Mouse (Mus musculus): Measurements from ENCODE around the gene Krtap16-3. TPM values are rescaled to one million over a fixed set of nuclear protein-coding genes. Genes with fewer than 3 reads are reported as not detected.

Krtap16-3 gene
- not detected in 2 replicates for polyA plus RNA-seq (2012; ENCODE audit: insufficient read depth, insufficient read length, low replicate concordance, missing spikeins)

- Histone ChIP-seq H3K27ac (ENCODE audit: insufficient read depth, low read depth, low read length) (no peak within 1 kb of the TSS), H3K4me3 (ENCODE audit: insufficient read depth, low read depth, low read length) (no peak within 1 kb of the TSS), H3K4me1 (ENCODE audit: control insufficient read depth, insufficient read depth, low read length) (no peaks in the 10 kb centered on the region)
- WGBS = 62% methylated on average over 7 of the region's 7 CpGs
- TF ChIP-seq POLR2A (IDR thresholded peaks at IDR 0.05; ENCODE audit: insufficient read depth, low read depth, low read length) = no peak
- no peak for TF ChIP-seq CTCF (IDR thresholded peaks at IDR 0.05; ENCODE audit: insufficient read depth, low read depth, low read length)
These were observed at the start of gene Krtap16-3 for GRCm38 (mm10) chr16:88962773-88963172. Gene Krtap16-3 (minus strand): TSS chr16:88962873.

GRCm38 (mm10) chr16:89010659-89011058, 48.0 kb upstream of the Krtap16-3 start, which contains the start of gene Krtap22-2:
Gene Krtap22-2 (minus strand): TSS chr16:89010759.
- TF ChIP-seq POLR2A (IDR thresholded peaks at IDR 0.05; ENCODE audit: insufficient read depth, low read depth, low read length) (no peak), CTCF (IDR thresholded peaks at IDR 0.05; ENCODE audit: insufficient read depth, low read depth, low read length) (no peak)
- Histone ChIP-seq H3K4me1 (ENCODE audit: control insufficient read depth, insufficient read depth, low read length) (no peaks in the 10 kb centered on the region), H3K4me3 (ENCODE audit: insufficient read depth, low read depth, low read length) (no peak within 1 kb of the TSS), H3K27ac (ENCODE audit: insufficient read depth, low read depth, low read length) (no peak within 1 kb of the TSS)
- 82% methylated on average over 5 of the region's 5 CpGs for WGBS

GRCm38 (mm10) chr16:88941106-88941505, 21.6 kb downstream of the Krtap16-3 start:
- Histone ChIP-seq H3K27ac (ENCODE audit: insufficient read depth, low read depth, low read length) (no peak overlapping the region), H3K4me1 (ENCODE audit: control insufficient read depth, insufficient read depth, low read length) (no peaks in the 10 kb centered on the region), H3K4me3 (ENCODE audit: insufficient read depth, low read depth, low read length) (no peak overlapping the region)
- WGBS = 59% methylated on average over 6 of the region's 6 CpGs
- TF ChIP-seq CTCF (IDR thresholded peaks at IDR 0.05; ENCODE audit: insufficient read depth, low read depth, low read length) (no peak), POLR2A (IDR thresholded peaks at IDR 0.05; ENCODE audit: insufficient read depth, low read depth, low read length) (no peak)

GRCm38 (mm10) chr16:88938252-88938651, 24.4 kb downstream of the Krtap16-3 start:
- no peaks in the 10 kb centered on the region for H3K4me1 ChIP-seq (ENCODE audit: control insufficient read depth, insufficient read depth, low read length)
- WGBS = 79% methylated on average over 7 of the region's 7 CpGs
- no peak overlapping the region for H3K4me3 ChIP-seq (ENCODE audit: insufficient read depth, low read depth, low read length)
- no peak overlapping the region for H3K27ac ChIP-seq (ENCODE audit: insufficient read depth, low read depth, low read length)
- TF ChIP-seq CTCF (IDR thresholded peaks at IDR 0.05; ENCODE audit: insufficient read depth, low read depth, low read length) (no peak), POLR2A (IDR thresholded peaks at IDR 0.05; ENCODE audit: insufficient read depth, low read depth, low read length) (no peak)

GRCm38 (mm10) chr16:88932165-88932564, 30.5 kb downstream of the Krtap16-3 start, which contains the start of gene Krtap19-9b:
Gene Krtap19-9b (minus strand): TSS chr16:88932265.
- TF ChIP-seq CTCF (IDR thresholded peaks at IDR 0.05; ENCODE audit: insufficient read depth, low read depth, low read length) = no peak
- TF ChIP-seq POLR2A (IDR thresholded peaks at IDR 0.05; ENCODE audit: insufficient read depth, low read depth, low read length) = no peak
- 92% methylated on average over 3 of the region's 3 CpGs for WGBS
- Histone ChIP-seq H3K27ac (ENCODE audit: insufficient read depth, low read depth, low read length) (no peak within 1 kb of the TSS), H3K4me3 (ENCODE audit: insufficient read depth, low read depth, low read length) (no peak within 1 kb of the TSS), H3K4me1 (ENCODE audit: control insufficient read depth, insufficient read depth, low read length) (no peaks in the 10 kb centered on the region)

Other genes starting within 250 kb of the Krtap16-3 start
- gene Krtap13-1, start 234.0 kb downstream of the Krtap16-3 start, polyA plus RNA-seq (2012; ENCODE audit: insufficient read depth, insufficient read length, low replicate concordance, missing spikeins) = not detected in 2 replicates
- not detected in 2 replicates for gene Krtap13, start 211.2 kb downstream of the Krtap16-3 start, polyA plus RNA-seq (2012; ENCODE audit: insufficient read depth, insufficient read length, low replicate concordance, missing spikeins)
- gene 2310034C09Rik, start 204.0 kb downstream of the Krtap16-3 start, polyA plus RNA-seq (2012; ENCODE audit: insufficient read depth, insufficient read length, low replicate concordance, missing spikeins) = not detected in 2 replicates
- gene 2310057N15Rik, start 188.7 kb downstream of the Krtap16-3 start, polyA plus RNA-seq (2012; ENCODE audit: insufficient read depth, insufficient read length, low replicate concordance, missing spikeins) = not detected in 2 replicates
- gene Gm5965, start 185.0 kb downstream of the Krtap16-3 start, polyA plus RNA-seq (2012; ENCODE audit: insufficient read depth, insufficient read length, low replicate concordance, missing spikeins) = not detected in 2 replicates
- not detected in 2 replicates for gene Gm20741, start 150.7 kb downstream of the Krtap16-3 start, polyA plus RNA-seq (2012; ENCODE audit: insufficient read depth, insufficient read length, low replicate concordance, missing spikeins)
- not detected in 2 replicates for gene Krtap15, start 142.7 kb downstream of the Krtap16-3 start, polyA plus RNA-seq (2012; ENCODE audit: insufficient read depth, insufficient read length, low replicate concordance, missing spikeins)
- not detected in 2 replicates for gene Krtap14, start 136.7 kb downstream of the Krtap16-3 start, polyA plus RNA-seq (2012; ENCODE audit: insufficient read depth, insufficient read length, low replicate concordance, missing spikeins)
- gene Krtap19-1, start 93.5 kb downstream of the Krtap16-3 start, polyA plus RNA-seq (2012; ENCODE audit: insufficient read depth, insufficient read length, low replicate concordance, missing spikeins) = not detected in 2 replicates
- gene Krtap19-2, start 88.6 kb downstream of the Krtap16-3 start, polyA plus RNA-seq (2012; ENCODE audit: insufficient read depth, insufficient read length, low replicate concordance, missing spikeins) = not detected in 2 replicates
- gene Krtap19-3, start 84.8 kb downstream of the Krtap16-3 start, polyA plus RNA-seq (2012; ENCODE audit: insufficient read depth, insufficient read length, low replicate concordance, missing spikeins) = not detected in 2 replicates
- gene Krtap19-4, start 77.8 kb downstream of the Krtap16-3 start, polyA plus RNA-seq (2012; ENCODE audit: insufficient read depth, insufficient read length, low replicate concordance, missing spikeins) = not detected in 2 replicates
- not detected in 2 replicates for gene Krtap19-5, start 66.4 kb downstream of the Krtap16-3 start, polyA plus RNA-seq (2012; ENCODE audit: insufficient read depth, insufficient read length, low replicate concordance, missing spikeins)
- not detected in 2 replicates for gene Krtap19-9b, start 30.6 kb downstream of the Krtap16-3 start, polyA plus RNA-seq (2012; ENCODE audit: insufficient read depth, insufficient read length, low replicate concordance, missing spikeins)
- gene Krtap22-2, start 47.9 kb upstream of the Krtap16-3 start, polyA plus RNA-seq (2012; ENCODE audit: insufficient read depth, insufficient read length, low replicate concordance, missing spikeins) = not detected in 2 replicates
- gene Gm10229, start 52.4 kb upstream of the Krtap16-3 start, polyA plus RNA-seq (2012; ENCODE audit: insufficient read depth, insufficient read length, low replicate concordance, missing spikeins) = not detected in 2 replicates
- gene Krtap6-1, start 68.8 kb upstream of the Krtap16-3 start, polyA plus RNA-seq (2012; ENCODE audit: insufficient read depth, insufficient read length, low replicate concordance, missing spikeins) = not detected in 2 replicates
- gene Gm10228, start 78.6 kb upstream of the Krtap16-3 start, polyA plus RNA-seq (2012; ENCODE audit: insufficient read depth, insufficient read length, low replicate concordance, missing spikeins) = not detected in 2 replicates
- gene Krtap6-5, start 85.0 kb upstream of the Krtap16-3 start, polyA plus RNA-seq (2012; ENCODE audit: insufficient read depth, insufficient read length, low replicate concordance, missing spikeins) = not detected in 2 replicates
- not detected in 2 replicates for gene 1110025L11Rik, start 101.1 kb upstream of the Krtap16-3 start, polyA plus RNA-seq (2012; ENCODE audit: insufficient read depth, insufficient read length, low replicate concordance, missing spikeins)
- gene Krtap6-3, start 121.1 kb upstream of the Krtap16-3 start, polyA plus RNA-seq (2012; ENCODE audit: insufficient read depth, insufficient read length, low replicate concordance, missing spikeins) = not detected in 2 replicates
- gene Gm6358, start 178.0 kb upstream of the Krtap16-3 start, polyA plus RNA-seq (2012; ENCODE audit: insufficient read depth, insufficient read length, low replicate concordance, missing spikeins) = not detected in 2 replicates
- not detected in 2 replicates for gene Gm10061, start 188.2 kb upstream of the Krtap16-3 start, polyA plus RNA-seq (2012; ENCODE audit: insufficient read depth, insufficient read length, low replicate concordance, missing spikeins)
- gene Gm9789, start 195.1 kb upstream of the Krtap16-3 start, polyA plus RNA-seq (2012; ENCODE audit: insufficient read depth, insufficient read length, low replicate concordance, missing spikeins) = not detected in 2 replicates
- gene Gm7735, start 206.6 kb upstream of the Krtap16-3 start, polyA plus RNA-seq (2012; ENCODE audit: insufficient read depth, insufficient read length, low replicate concordance, missing spikeins) = not detected in 2 replicates
- not detected in 2 replicates for gene 1110057P08Rik, start 211.9 kb upstream of the Krtap16-3 start, polyA plus RNA-seq (2012; ENCODE audit: insufficient read depth, insufficient read length, low replicate concordance, missing spikeins)
- not detected in 2 replicates for gene Krtap20-2, start 243.0 kb upstream of the Krtap16-3 start, polyA plus RNA-seq (2012; ENCODE audit: insufficient read depth, insufficient read length, low replicate concordance, missing spikeins)